Mouse (Mus musculus): ENCODE data around the gene Tor3a.

DNA sequence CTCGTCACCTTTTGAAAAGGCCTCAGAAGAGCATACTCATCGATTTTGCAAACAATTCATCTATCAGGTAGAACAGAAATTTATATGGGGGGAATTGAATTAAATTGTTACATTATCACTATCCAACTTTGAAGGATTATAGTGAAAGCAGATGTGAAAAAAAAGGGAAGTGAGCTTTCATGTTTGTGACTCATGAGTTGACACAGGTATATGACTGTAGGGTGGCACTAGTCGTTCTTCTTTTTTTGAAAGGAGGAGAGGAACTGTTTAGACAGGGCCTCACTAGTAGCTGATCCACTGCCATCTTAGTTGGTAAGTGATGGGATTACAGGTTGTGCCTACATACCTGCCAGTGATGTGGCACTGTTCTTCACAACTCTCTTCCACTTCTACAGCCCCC lies 34.5 kb upstream of the Tor3a start:
- TF ChIP-seq POLR2A (IDR thresholded peaks at IDR 0.05; ENCODE audit: extremely low read depth, insufficient read depth, low read length) (no peak), CTCF (IDR thresholded peaks at IDR 0.05; ENCODE audit: extremely low read depth, insufficient read depth, low read length) (no peak)
